Mouse (Mus musculus): Measurements from ENCODE around the gene Sdad1.

Gene Sdad1

DNA sequence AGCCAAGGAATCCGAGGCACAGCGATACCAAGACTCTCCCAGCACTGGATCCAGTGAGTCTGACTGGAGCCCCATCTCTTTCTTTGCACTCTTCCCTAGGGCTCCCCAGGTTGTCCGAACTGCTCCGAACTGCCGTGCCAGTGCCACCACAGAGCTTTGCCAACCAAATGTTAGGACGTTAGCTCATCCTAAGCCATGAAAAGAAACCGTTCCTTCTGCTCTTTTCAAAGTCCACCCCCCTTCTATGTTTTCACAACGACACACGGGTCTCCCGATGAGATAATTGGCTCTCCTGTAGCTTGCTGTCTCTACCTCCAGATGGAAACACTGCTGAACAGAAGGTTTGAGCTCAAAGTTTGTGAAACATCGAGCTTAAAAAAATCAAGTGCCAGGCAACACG, 69.5 kb downstream of the Sdad1 start:
- no peak for DNase-seq (ENCODE audit: low spot score)

DNA sequence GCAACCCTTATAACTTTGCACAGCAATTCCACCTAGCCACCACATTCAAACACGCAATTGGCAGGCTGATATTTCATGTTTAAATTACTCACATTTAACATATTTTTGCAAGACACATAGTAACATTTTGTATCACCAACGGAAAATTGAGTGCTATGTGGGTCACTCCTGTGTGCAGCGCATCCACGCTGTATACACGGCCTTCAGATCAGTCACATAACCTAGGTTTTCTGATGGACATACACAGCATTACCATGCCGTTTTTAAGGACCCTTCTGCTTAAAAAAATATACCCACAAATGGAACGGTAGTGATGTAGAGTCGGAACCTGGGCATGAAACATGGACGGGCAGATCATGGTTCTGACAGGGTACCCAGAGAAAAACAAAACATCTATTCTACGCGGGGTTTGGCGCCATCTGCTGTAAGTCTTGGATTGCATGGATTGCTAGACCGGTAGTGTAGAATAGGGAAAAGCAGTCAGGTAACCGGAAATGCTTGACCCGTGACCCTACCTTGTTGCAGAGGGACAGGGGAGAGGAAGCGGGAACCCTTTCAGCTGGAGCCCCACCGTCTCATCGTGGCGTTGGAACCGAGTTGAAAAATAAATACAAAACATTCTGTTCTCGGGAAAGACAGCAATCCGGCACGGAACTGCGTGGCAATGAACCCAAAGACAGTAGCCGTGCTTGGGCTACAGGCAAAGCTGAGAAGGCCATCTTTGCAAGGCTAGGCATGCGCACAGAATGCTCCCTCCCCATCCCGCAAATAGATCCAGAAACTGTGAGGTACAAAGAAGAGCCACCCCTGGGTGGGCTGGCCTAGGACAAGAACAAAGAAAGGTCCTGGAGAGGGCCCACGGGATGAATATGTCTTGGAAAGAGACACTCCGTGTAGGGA, 70.7 kb downstream of the Sdad1 start:
- peak; percentile 55 for DNase-seq (ENCODE audit: low spot score)

DNA sequence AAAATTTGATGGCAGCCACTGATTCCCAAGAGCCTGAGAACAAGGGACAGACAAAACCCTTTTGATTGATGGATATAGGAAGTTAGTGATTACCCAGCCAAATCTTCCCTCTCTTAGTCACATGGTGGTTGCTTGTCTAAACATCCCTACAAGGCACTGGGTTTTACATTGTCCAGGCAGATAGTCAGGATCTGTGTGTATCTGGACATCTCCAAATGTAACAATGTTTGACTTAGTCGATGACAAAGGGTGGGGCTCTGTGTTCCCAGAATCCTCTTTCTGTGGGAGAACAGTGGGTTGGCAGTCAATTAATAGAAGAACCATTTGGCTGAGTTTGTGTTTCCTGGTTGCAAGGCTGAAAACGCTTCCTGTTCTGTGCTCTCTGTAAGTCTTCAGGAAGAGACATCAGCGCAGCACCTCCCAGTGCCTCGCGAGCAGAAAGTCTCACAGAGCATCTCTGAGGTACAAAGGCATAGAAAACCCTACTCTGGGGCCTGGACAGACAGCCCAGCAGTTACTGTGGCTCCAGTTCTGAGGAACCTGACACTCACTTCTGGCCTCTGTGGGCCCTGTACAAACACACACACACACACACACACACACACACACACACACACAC, 75.2 kb downstream of the Sdad1 start:
- DNase-seq (ENCODE audit: low spot score) = no peak
